Mouse (Mus musculus): ENCODE results near the gene Rnase10. TPM values are rescaled to one million over a fixed set of nuclear protein-coding genes. Genes with fewer than 3 reads are reported as not detected.
"Not testable (repeated sequence)": the region's sequence is repeated elsewhere in the genome, so short reads cannot be mapped to it uniquely, and the experiment has no call there.

Gene Rnase10
- total RNA-seq (2022), result under 1 TPM in 2 of 4 experiments, not detected in 2; 0.15 to 0.31 TPM

DNA sequence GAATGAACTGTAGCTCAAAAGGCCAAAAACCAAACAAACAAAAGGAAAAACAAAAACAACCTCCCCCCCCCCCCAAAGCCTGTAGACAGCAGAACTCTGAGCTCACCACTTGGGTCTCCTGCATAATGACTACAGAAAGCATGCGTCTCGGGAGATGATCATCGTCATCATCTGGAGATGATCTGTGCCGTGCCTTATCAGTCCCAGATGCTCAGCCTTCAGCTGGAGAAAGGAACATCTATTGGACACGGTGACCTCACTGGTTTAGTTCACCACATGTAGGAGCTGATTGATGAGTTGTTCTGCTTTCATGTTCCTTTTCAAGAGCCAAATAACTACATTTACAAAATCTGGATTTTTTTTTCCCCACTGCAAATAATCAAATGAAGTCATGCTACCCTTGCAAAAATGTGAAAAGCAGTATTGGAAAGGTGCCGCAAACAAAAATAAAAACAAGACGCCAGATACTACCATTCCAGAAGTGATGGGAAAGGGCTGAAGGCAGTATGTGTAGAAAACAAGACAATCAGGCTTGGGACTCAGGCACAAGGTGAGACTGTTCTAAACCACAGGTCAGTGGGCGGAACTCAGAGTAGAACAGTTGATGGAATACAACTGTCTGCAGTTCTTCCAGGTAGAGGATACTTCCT lies at the start of gene Rnase10:
Gene Rnase10 (plus strand): TSS at position 600 of the 650 bp plus-strand sequence.
- no peak for DNase-seq

DNA sequence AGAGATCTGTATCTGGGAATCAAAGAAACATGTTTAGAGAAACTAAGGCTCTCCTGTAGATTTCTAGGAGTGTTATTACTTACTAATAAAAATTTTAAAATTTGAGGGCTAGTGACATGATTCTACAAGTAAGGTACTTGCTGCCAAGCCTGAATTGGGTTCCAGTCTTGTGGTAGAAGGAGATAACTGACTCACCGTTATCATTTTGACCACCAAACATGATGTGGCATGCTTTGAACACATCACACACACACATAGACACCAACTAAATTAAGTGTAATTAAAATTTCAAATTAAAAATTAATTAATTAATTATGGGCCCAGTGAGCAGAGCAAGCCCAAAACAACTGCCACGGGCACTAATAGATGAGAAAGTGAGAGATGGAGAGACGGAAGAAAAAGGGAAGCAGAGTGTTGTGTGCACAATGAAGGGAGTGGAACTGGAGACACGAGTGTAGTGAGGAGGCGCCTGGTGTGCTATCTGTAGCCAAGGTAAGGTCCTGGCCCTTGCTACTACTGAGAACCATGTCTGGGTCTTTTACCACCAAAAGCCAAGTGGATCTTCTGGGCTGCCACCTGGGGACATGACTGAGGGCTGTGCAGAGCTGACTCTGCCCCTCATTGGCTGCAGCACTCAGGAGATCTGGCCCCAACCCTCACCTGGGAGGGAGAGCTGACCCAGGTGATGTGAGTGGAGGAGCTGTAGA lies 49.1 kb upstream of the Rnase10 start:
- not testable (repeated sequence) for DNase-seq

DNA sequence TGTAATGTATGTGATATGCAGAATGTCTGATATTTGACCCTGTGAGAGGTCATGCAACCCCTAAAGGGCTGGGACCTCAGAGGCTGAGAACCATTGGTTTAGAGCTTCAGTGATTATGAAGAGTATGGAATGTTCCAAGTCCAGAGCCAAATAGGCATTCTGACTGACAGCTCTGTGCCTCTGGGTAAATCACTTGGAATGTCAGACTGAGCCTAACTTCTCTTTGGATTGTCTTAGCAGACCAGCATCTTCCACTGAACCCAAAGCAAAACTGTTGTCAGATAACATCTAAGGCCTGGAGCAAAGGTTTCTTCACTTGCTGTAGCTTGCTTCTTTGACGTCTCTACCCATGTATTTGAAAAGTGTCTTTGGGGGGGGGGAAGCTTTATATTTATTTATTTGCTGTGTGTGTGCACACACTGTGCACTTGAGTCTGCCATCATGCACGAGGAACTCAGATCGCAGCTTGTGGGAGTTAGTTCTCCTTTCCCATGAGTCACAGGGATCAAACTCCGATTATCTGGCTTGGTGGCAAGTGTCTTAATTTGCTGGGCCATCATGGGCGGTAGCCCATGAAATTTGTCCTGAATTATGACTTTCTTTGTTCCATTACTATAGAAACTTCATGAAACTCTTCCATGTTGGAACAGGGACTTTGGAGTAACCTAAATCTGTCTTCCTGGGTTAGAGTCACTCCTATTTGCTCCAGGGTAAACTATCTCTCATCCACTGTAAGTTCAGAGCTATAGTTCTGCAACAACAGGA lies 39.2 kb upstream of the Rnase10 start:
- no peak for DNase-seq

DNA sequence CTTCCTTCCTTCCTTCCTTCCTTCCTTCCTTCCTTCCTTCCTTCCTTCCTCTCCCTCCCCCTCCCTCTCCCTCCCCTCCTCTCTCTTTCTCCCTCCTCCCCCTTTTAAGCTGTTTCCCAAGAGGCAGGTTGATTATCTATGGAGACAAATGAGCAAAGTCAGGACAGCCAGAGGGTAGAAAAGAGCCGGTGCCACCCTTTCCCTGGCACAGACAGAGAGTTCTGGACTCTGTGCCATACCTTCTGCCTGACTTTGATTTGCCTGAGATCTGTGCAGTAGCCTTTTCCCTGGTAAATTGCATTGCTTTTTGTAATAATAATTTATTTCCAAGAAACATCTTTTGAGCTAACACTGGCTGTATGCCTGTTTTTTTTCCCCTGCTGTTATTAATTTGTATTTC lies 38.5 kb upstream of the Rnase10 start:
- no peak for DNase-seq

DNA sequence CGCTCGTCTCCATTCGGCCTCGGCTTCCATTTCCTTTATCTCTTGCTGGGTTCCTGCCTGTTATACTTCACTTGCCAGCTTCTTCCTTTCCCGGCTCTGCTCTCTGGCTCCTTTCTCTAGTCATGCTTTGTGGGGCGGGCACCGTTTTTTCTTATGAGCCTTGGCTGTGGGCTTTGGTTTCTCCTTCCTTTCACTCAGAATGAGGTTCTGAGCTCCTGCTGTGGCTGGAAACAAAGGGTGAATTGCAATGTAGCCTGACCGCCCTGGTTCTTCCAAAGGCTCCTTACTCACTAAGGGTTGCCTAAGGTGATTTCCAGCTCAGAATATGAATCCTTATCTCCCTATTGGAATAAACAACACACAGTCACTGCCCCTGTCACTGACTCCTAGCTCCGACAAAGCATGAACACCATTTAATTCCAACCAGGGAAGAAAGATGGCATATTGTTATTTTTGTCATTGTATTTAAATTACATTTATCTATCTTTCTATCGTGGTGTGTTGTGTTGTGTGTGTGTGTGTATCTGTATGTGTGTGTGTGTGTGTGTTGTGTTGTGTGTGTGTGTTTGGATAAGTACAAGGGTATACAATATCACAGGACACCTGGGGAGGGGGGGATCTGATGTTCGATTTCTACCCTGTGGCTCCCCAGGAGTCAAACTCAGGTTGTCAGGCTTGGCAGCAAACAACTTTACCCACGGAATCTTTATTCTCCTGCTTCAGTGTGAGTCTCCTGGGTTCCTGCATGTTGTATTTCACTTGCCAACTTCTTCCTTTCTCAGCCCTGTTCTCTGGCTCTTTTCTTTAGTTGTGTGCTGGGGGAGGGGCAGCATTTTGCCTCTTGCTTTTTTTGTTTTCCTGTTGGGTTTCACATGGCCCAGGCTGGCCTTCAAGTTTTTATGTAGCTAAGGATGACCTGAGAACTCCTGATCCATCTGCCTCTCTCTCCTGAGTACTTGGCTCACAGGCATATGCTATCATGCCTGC lies 37.7 kb upstream of the Rnase10 start:
- DNase-seq, result no peak

DNA sequence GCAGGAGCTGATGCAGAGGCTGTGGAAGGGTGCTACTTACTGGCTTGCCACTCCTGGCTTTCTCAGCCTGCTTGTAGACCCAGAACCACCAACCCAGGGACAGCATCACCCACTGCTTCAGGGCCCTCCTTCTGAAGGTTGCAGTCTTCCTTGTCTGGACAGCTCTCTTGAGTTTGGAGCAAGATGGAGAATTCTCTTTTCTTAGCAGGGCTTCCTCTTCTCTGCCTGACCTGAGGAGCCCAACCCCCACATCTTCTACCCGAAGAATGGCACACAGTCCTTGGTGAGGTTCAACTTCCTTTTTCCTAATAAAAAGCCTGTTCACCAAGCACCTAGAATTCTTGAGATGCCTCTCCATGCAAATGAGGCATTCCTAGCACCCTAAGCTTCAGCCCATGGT lies 36.7 kb upstream of the Rnase10 start:
- no peak for DNase-seq

DNA sequence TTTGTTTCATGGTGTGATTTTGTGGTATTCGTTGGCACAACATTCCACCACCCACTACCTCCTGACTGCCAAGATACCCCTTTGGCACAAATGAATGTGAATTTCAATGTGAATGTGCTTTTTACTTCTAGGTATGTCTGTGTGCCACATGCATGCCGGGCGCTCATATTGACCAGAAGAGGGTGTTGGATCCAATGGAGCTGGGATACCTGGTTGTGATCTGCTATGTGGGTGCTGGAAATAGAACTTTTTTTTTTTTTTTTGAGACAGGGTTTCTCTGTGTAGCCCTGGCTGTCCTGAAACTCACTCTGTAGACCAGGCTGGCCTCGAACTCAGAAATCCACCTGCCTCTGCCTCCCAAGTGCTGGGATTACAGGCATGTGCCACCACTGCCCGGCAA lies 34.5 kb upstream of the Rnase10 start:
- not testable (repeated sequence) for DNase-seq

DNA sequence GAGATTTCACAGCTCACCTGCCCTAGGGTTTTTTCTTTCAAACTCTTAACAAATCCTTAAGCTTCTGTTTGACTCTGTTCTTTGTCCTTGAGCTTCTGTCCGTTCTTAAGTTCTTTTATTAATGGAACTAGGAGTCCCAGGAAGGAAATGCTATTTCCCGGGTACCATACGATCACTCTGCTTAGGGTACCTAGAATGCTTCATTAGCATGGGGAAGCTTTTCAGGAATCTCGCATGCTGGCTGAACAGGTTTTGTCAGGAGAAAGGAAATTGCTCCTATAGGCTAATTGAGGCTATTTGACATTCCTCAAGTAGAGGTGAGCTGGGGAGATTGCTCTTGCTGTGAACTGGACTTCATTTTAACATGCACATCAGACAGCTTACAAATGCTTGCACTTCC lies 33.9 kb upstream of the Rnase10 start:
- no peak for DNase-seq

DNA sequence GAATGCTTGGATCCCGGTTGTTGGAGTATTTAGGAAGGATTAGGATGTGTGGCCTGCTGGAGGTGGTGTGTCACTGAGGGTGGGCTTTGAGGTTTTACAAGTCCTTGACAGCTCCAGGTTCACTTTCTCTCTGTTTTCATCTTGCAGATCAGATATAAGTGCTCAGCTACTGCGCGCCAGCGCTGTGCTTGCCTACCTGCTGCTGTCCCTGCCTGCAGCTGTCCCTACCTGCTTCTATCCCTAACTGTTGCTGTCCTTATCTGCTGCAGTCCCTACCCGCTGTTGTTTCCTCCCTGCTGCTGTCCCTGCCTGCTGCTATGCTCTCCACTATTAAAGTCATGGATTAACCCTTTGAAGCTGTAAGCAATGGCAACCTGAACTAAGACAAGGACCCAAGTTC lies 32.5 kb upstream of the Rnase10 start:
- no peak for DNase-seq

DNA sequence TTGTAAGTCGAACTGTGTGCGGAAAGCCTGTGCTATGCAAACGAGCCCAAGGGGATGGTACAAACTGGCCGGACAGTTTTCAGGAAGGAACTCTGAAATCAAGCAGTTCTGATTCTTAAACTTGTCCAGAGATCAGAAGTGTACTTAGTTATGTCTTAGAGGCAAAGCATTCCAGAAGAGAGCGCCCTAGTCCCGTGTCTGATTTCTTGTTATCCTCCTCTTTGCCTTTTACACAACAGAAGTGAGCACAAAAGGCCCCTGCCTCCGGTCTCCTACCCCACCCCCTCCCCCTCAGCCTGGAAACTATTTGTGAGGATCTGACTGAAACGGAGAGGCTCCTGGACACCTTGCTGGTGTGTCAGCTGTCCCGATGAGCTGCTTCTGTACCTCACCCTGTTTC lies 30.9 kb upstream of the Rnase10 start:
- no peak for DNase-seq

DNA sequence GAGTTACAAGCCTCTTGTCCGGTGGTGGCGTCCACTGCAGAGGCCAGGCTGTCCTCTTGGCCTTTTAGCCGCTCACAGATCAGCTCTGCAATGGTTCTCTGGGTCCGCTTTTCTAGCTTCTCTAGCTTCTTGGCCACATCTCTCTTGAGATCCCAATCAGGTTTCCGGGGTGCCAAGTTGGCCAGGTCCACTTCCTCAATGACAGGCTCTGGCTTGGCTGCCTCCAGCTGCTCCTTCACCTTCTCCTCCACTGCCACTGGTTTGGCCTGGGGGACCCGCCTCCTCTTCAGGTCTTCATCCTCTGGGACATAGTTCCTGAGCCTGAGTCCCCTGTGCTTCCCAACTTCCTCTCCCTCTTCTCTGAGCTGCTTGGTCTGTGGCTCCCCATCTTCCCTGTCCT lies 29.1 kb upstream of the Rnase10 start:
- DNase-seq, result not testable (repeated sequence)

DNA sequence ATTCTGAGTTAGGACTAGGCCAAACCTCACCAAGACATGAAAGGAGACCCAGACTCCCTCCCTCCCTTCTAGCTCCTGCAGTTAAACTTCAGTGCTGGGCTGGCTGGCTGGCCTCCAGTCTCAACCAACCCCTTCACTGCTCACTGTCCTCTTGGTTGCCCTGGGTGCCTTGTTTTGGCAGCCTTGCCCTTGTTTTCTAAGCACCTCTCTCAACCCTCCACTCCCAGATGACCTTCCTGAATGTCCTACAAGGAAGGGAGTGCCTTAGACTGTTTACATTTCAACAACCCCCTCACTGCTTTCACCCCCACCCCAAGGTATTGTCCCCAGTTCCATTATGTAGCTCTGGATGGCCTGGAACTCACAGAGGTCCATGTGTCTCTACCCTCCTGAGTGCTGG lies 27.9 kb upstream of the Rnase10 start:
- no peak for DNase-seq

DNA sequence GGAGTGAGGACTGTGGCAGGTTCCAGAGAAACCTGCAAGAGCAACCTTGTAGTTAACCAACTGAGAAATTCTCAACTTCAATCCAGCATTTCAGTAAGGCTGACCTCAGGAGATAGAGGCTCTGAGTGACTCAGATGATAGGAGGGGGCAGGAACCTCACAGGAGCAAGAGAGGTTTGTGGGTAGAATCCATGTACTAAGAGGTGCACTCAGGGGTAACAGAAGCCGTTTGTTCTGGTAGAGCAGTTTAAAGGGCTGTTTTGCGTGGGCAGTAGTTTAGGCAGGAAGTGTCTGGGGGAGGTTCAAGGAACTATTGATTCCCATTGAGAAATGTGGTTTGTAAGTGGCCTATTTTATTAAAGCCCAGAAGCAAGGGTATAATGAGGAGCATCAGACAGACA lies 26.3 kb upstream of the Rnase10 start:
- DNase-seq, result no peak

DNA sequence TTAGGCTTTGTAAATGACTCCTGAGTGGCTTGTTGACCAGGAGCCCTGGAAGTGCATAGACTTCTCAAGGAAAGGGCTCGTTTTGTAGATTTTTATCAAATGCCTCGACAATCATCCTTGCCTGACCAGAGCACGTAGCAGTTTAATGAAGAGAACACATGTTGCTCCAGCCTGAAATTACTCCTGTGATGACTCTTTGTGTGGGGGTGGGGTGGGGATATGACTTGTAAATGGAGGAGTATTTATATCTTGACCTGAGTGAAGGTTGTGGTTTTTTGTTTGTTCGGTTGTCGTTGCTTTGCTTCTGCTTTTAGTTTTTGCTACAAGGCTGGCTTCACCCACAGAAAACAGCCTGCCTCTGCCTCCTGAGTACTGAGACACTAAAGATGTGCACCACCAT lies 25.7 kb upstream of the Rnase10 start:
- no peak for DNase-seq

DNA sequence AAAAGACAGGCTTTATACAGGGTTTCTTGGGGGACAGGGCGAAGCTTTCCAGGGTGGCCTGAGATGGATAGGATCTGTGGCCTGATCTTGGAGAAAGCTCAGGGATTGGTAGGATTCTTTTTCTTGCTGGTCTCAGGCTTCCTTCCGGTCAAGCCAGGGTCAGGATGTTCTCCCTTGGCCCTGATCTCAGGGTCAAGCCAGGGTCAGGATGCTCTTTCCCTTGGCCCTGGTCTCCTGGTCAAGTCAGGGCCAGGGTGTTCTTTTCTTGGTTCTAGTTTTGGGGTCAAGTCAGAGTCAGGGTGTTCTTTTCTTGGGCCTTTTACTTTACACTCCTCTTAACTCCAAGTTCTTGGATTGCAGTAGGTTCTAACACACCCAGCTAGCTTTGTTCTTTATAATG lies 19.9 kb upstream of the Rnase10 start:
- peak; percentile 48 for DNase-seq

DNA sequence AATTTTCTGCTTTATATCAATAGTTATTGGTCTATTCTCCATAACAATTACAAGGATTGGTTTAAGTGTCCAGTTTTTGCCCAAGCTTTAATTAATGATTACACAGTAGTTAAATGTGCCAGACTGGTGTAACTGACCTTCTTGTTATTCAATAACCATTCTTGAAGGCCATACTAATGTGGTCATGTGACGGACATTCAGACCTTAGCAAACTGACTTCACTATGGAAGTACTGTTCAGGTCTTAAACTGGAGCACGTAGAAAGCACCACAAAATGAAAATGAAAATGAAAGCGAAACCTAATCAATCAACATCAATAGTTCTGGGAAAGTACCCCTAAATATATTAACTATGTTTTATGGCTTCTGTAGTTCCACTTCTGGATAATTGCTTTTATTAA lies 16.5 kb upstream of the Rnase10 start:
- DNase-seq, result no peak

DNA sequence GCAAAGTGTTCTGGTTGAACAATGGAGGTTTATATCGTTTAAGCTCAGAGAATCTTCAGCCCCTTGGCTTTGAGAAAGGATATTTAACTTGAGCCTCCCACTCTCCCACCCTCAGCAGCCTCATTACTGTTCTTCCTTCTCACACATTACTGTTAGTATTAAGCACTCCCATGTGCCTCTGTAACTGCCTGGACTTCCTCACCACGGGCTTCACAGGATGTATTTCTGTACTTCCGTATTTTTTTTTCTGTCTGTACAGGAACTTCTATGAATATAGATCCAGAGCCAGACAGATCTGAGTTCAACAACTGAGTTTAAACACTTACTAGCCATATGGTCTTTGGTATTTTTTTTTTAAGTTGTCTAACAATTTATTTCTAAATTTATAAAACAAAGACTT lies 10.5 kb upstream of the Rnase10 start:
- no peak for DNase-seq

DNA sequence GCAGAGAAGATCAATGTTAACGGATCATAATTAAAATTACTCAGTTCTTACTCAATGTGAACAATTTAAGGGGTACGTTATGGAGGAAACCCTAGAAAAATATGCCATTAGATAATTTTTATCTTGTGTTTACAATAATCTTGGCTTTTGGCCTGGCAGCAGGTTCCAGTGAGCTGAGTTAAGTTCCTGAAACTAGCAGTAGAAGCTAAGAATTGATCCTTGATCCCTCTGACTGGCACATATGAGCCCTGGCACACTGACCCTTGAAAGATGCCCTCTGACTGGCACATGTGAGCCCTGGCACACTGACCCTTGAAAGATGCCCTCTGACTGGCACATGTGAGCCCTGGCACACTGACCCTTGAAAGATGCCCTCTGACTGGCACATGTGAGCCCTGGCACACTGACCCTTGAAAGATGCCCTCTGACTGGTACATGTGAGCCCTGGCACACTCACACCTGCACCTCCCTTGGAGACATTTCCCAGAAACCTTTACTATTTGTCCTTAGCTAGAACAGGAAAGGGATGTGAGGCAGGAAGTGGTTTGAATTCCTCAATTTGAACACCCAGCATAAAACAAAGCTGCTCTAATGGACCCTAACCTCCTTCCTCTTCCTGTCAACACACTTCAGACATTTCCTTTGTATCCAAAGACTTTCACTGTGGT lies 9.4 kb upstream of the Rnase10 start:
- no peak for DNase-seq

DNA sequence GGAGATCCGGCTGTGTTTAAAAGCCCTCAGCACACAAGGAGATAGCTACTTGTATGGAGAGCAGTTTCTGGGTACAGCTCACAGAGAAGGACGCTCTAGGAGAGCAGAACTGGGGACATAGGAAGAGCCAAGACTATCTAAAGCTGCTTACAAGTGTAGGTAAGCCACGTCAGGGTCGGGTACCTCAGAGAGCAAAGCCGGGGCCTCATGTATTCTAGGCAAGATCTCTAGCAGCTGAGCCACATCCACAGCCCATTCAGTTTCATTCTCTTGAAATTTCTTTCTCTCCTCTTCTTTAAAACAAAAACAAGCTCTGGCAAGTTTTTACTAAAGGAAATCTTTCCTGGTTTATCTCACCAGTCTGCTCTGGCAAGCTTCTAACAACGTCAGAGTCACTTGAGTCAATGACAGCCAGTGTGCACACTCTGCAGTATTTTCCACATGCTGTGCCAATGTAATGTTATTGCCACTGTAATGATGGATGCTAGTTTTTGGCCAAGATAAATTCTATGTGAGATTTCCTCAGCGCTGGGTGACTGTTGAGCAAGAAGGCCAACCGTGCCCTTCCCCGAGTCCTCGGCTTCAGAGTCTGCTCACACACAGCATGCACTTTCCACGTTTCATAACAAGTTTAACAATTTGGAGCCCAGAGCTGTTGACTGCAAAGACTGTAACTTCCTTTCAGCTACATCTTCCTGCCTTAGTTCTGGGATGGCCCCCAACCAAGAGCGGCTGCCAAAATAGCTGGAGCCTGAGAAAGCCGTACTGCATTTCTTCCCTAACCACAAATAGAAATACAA lies 563 bp downstream of the Rnase10 start:
- DNase-seq, result peak; percentile 81

DNA sequence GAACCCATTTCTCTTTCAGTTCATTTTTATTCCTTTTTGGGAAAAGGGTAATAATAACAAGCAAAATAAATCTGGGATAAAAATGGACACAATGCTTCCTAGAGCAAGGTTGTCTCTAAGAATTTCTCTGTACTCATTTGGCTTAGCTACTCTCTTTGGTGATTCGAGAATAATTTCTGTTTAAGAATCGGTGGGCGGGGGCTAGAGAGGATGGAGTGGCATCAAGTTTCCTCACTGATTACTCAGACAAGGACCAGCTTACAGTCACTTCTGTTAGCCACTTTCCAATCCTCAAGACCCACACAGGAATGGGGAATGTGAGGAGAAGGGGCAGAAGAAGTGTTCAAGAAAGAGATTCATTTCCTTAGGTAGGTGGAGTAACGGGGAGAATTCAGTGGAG lies 1.2 kb downstream of the Rnase10 start:
- no peak for DNase-seq

DNA sequence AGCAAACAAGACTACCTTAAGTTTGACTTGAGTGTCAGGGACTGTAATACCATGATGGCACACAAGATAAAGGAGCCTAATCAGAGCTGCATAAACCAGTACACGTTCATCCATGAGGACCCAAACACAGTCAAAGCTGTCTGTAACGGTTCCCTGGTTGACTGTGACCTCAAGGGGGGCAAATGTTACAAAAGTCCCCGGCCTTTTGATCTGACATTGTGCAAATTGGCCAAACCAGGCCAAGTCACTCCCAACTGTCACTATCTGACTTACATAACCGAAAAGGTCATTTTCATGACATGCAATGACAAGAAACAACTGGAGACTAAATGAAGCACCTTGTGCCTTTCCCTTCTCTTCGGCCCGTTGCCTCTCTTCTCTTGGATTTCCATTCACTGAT lies 2.0 kb downstream of the Rnase10 start:
- DNase-seq, result no peak
